7 mouse cellular contexts compared by ENCODE assay signal in the genomic region with DNA sequence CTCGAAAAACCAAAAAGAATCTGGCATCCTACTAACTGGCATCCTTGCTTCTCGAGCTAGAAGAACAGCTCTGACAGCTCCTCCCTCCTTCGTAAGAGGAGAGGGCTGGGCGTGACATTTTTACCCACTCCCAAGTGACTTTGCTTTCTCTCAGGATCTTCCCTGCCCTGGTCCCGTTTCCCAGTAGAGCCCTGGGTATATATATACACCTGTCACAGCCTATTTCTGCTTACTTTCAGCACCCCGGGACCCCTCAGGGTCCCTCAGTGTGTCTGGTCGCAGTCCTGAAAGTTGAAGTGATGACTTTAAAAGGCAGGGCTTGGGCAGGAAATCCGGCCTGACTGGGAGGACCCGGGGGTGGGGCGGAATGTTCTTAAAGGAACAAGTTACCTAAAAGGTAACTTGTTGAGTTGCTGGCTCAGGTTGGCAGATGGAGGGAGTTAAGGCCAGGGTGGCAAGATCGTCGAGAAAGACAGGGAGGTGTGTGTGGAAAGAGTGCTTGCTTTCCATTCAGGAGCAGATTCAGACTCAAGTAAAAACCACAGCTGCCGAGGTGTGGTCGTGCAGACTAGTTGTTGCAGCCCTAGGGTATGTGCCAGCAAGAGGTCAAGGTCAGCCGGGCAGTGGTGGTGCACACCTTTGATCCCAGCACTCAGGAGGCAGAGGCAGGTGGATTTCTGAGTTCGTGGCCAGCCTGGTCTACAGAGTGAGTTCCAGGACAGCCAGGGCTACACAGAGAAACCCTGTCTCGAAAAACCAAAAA. TPM values are rescaled to one million over a fixed set of nuclear protein-coding genes. Genes with fewer than 3 reads are reported as not detected.
DNase-seq lines count a peak whose midpoint lies in the region; ATAC-seq and TF ChIP-seq lines count a peak whose summit lies in the region.

A gene (minus strand): TSS at position 312 of the 763 bp plus-strand sequence.

- peak; percentile 78 for ATAC-seq in hindbrain, embryonic 16.5 days

- H3K9me3 ChIP-seq in hindbrain, embryonic 16.5 days (ENCODE audit: control insufficient read depth, low read length), result no peaks in the 10 kb centered on the region

- no peak for TF ChIP-seq CTCF in gastrocnemius, adult 2 months (IDR thresholded peaks at IDR 0.05)

- intact Hi-C loops in gastrocnemius, adult 2 months (cut with DNase I), result no loop called here
- intact Hi-C loops in left cerebral cortex, postnatal 25 days (cut with DNase I), result no loop called here

- H3K27me3 ChIP-seq in hindbrain, embryonic 16.5 days (replicated peaks; ENCODE audit: control insufficient read depth, insufficient read depth, low read length), result no peaks in the 10 kb centered on the region

- H3K27ac ChIP-seq in gastrocnemius, adult 2 months, result peak within 1 kb of the TSS; percentile 97
- no peak within 1 kb of the TSS for H3K27ac ChIP-seq in hindbrain, embryonic 16.5 days (ENCODE audit: low read depth, low read length)

- no peaks in the 10 kb centered on the region for H3K36me3 ChIP-seq in hindbrain, embryonic 16.5 days (ENCODE audit: control insufficient read depth, insufficient read depth, low read length)

- 23% methylated on average over 17 of the region's 17 CpGs for WGBS in hindbrain, embryonic 16.5 days

- peak within 1 kb of the TSS; percentile 57 for H3K9ac ChIP-seq in hindbrain, embryonic 16.5 days (ENCODE audit: low read depth, low read length)

- DNase-seq in ZHBTc4 (ENCODE audit: low read depth, low spot score), result peak; percentile 72
- DNase-seq in cerebellum, postnatal 4 days (ENCODE audit: low spot score in 2 of 2), result peak; percentile 45 to 49
- DNase-seq in gastrocnemius, adult 2 months, result peak; percentile 90
- DNase-seq in left cerebral cortex, postnatal 25 days (ENCODE audit: low spot score in 2 of 2), result peak; percentile 77 to 84
- DNase-seq in mesoderm, embryonic 11.5 days (ENCODE audit: low read depth, low spot score), result peak; percentile 30
- peak; percentile 76 to 79 for DNase-seq in right cerebral cortex, postnatal 36 days (ENCODE audit: low spot score in 2 of 2)

- peak within 1 kb of the TSS; percentile 92 for H3K4me3 ChIP-seq in gastrocnemius, adult 2 months
- H3K4me3 ChIP-seq in hindbrain, embryonic 16.5 days (ENCODE audit: low read length), result peak within 1 kb of the TSS; percentile 48

- H3K4me1 ChIP-seq in hindbrain, embryonic 16.5 days (ENCODE audit: control insufficient read depth, insufficient read depth, low read depth, low read length), result peaks cover 5% of the 10 kb centered on the region

- H3K4me2 ChIP-seq in hindbrain, embryonic 16.5 days (ENCODE audit: low read length), result peak within 1 kb of the TSS; percentile 52

RNA-seq across cellular contexts. Expression of the gene that starts here (rescaled TPM):
- 1 to 10 TPM; 4.3 to 6.9 TPM for total RNA-seq in gastrocnemius, adult 2 months (2021)
- polyA plus RNA-seq in hindbrain, embryonic 16.5 days (2015; fragmentation: Nextera tagmentation; extraction: Ambion mirVana), result 8.2 and 9.6 TPM in 2 replicates
- total RNA-seq in left cerebral cortex, postnatal 25 days (2021), result 1 to 10 TPM; 6.3 to 9.7 TPM

Comparison
In these comparisons a context has a peak if more than half of its experiments do, and no peak if none do; other contexts are left out.
1. DNase-seq: peak in every context shown above with its lines; median percentile 90 in gastrocnemius, adult 2 months; 80 in left cerebral cortex, postnatal 25 days; 78 in right cerebral cortex, postnatal 36 days; 72 in ZHBTc4; 47 in cerebellum, postnatal 4 days; 30 in mesoderm, embryonic 11.5 days.